Mouse (Mus musculus) midbrain, embryonic 16.5 days (tissue): ENCODE data around the gene Immp2l. TPM values are rescaled to one million over a fixed set of nuclear protein-coding genes. Genes with fewer than 3 reads are reported as not detected.

ENCODE experiments used
- ATAC-seq: fragments of 200-750 bp; cut with Nextera tagmentation; 2 replicates; pipeline ENCODE4 v1.8.0; 2017; ENCODE audit warnings: moderate TSS enrichment
- H3K27ac ChIP-seq: fragments of 300-500 bp; sonication (generic); 2 replicates; pipeline ENCODE4 v1.5.1; 2014; ENCODE audit warnings: mild to moderate bottlenecking, low read length, mixed read lengths
- H3K27me3 ChIP-seq: fragments of 300-500 bp; sonication (generic); 2 replicates; pipeline ENCODE4 v1.6.1; 2014; ENCODE audit warnings: low read depth, low read length, mixed read lengths; ENCODE audit not compliant: control insufficient read depth, insufficient read depth
- H3K36me3 ChIP-seq: fragments of 300-500 bp; sonication (generic); 2 replicates; pipeline ENCODE4 v1.6.1; 2014; ENCODE audit warnings: mild to moderate bottlenecking, low read length, moderate library complexity, mixed read lengths; ENCODE audit not compliant: control insufficient read depth, insufficient read depth
- H3K4me1 ChIP-seq: fragments of 300-500 bp; sonication (generic); 2 replicates; pipeline ENCODE4 v1.6.1; 2014; ENCODE audit warnings: mild to moderate bottlenecking, low read length, mixed read lengths; ENCODE audit not compliant: control insufficient read depth, insufficient read depth
- H3K4me2 ChIP-seq: fragments of 300-500 bp; sonication (generic); 2 replicates; pipeline ENCODE4 v1.6.1; 2014; ENCODE audit warnings: mild to moderate bottlenecking, low read length, mixed read lengths
- H3K4me3 ChIP-seq: fragments of 300-500 bp; sonication (generic); 2 replicates; pipeline ENCODE4 v1.5.1; 2014; ENCODE audit warnings: low read depth, mild to moderate bottlenecking, low read length, moderate library complexity, mixed read lengths
- H3K9ac ChIP-seq: fragments of 300-500 bp; sonication (generic); 2 replicates; pipeline ENCODE4 v1.6.1; 2014; ENCODE audit warnings: low read depth, low read length, mixed read lengths
- H3K9me3 ChIP-seq: fragments of 300-500 bp; sonication (generic); replicated peaks from 2 replicates; pipeline ENCODE4 v1.6.1; 2014; ENCODE audit warnings: mild to moderate bottlenecking, low read length, mixed read lengths; ENCODE audit not compliant: control insufficient read depth, poor library complexity, severe bottlenecking
- WGBS: fragments of 180-500 bp; shearing (Covaris S2); extraction: QIAGEN DNeasy Blood & Tissue Kit; methylation state at CpG from one replicate; pipeline ENCODE4 v1.1.7; 2014; 5-methylcytosine and 5-hydroxymethylcytosine counted together
- polyA plus RNA-seq: library from polyadenylated mRNA; unstranded; fragments of >200 nt; fragmentation: Nextera tagmentation; extraction: Ambion mirVana; gene quantifications from 2 replicates; pipeline ENCODE4 v1.2.1, GENCODE M21; 2015

Immp2l gene
- polyA plus RNA-seq, 1 experiment from 2014 or later = 6.6 TPM

DNA sequence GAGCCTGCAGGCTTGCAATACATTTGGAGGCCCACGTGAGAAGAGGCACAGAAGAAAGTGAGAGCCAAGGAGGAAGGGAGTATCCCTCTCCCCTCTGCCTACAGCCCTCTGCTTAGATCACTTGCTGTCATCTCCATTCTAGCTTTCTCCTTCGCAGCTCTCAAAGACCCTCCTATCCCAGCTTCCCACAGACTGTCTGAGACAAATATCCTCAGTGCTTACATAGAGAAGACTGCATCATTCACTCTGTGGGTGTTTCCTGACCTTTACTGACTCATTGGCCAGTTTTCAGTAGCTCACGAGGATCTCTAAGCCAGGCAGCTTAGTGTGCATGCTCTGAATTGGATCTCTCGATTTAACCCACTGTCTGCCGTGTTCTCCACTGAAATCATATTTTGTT is 495.0 kb downstream of the Immp2l start:
- H3K36me3 ChIP-seq = no peaks in the 10 kb centered on the region
- ATAC-seq = no peak
- H3K27ac ChIP-seq = no peak overlapping the region
- H3K27me3 ChIP-seq = no peaks in the 10 kb centered on the region
- 57% methylated on average over 5 of the region's 5 CpGs for WGBS
- H3K4me3 ChIP-seq = no peak overlapping the region
- no peaks in the 10 kb centered on the region for H3K9me3 ChIP-seq
- H3K4me1 ChIP-seq = no peaks in the 10 kb centered on the region
- no peak overlapping the region for H3K9ac ChIP-seq
- no peak overlapping the region for H3K4me2 ChIP-seq

DNA sequence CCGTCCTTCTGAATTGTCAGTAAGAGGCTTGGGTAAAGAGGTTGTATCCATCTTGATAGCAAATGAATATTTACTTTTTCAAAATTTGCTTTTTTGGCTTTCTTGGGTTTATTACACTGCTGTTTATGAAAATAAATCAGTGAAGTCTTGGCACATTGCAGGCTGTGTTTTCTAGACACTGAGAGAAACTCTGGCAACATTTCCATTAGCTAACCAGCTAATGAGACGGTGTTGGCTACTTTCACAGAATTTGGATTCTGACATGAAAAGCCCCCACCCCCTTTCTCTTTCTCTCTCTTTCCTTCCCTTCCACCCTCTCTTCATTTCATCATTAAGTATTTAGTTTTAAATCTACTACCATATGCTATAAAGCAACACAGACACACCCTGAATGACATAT is 496.4 kb downstream of the Immp2l start:
- H3K4me1 ChIP-seq = no peaks in the 10 kb centered on the region
- ATAC-seq = no peak
- H3K9ac ChIP-seq = no peak overlapping the region
- no peak overlapping the region for H3K27ac ChIP-seq
- no peak overlapping the region for H3K4me3 ChIP-seq
- H3K9me3 ChIP-seq = no peaks in the 10 kb centered on the region
- no peaks in the 10 kb centered on the region for H3K36me3 ChIP-seq
- H3K27me3 ChIP-seq = no peaks in the 10 kb centered on the region
- WGBS = 80% methylated on average over 2 of the region's 2 CpGs
- H3K4me2 ChIP-seq = no peak overlapping the region

DNA sequence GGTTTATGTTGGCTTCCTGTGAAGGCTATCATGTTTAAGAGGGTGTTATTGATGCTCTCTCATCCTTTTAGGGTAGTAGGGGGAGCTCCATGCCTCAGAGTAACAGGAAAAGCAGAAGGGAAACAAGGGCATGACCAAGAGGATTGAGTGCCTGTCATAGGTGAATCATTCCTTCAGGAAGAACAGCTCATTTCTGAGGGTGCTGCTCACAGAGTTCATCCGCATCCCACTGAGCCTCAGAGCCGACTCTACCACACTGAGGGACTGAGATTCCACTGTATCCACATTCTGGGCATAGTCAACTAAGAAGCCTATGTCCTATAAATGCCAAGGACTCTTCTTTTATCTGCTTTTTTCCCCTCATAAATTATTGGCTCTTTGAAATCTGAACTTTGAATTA is 497.8 kb downstream of the Immp2l start:
- Histone ChIP-seq H3K4me3 (no peak overlapping the region), H3K9ac (no peak overlapping the region), H3K4me2 (no peak overlapping the region), H3K27me3 (no peaks in the 10 kb centered on the region), H3K9me3 (no peaks in the 10 kb centered on the region), H3K36me3 (no peaks in the 10 kb centered on the region), H3K4me1 (no peaks in the 10 kb centered on the region), H3K27ac (no peak overlapping the region)
- no peak for ATAC-seq
- 92% methylated on average over 2 of the region's 2 CpGs for WGBS

DNA sequence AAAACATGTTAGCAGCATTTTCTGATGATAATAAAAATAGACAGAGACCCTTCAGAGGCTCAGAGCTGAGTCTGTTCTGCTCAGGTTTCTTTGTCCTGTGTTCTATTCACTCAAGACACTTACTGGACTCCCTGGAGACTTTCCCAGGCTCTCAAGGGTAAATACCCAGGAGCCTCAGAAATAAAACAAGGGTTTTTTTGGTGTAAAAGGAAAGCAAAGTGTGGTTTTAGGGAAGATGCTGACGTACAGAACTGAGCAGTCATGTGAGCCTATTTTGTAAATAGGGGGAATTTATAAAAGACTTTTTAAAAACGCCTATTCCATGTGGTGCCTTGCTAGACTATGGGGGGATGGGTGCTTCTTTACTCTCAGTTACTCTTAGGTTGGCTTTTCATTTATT is 502.8 kb downstream of the Immp2l start:
- H3K4me2 ChIP-seq = no peak overlapping the region
- no peaks in the 10 kb centered on the region for H3K27me3 ChIP-seq
- H3K4me3 ChIP-seq = no peak overlapping the region
- H3K9ac ChIP-seq = no peak overlapping the region
- no peaks in the 10 kb centered on the region for H3K36me3 ChIP-seq
- 20% methylated on average over 2 of the region's 2 CpGs for WGBS
- no peak for ATAC-seq
- H3K27ac ChIP-seq = no peak overlapping the region
- no peaks in the 10 kb centered on the region for H3K9me3 ChIP-seq
- H3K4me1 ChIP-seq = no peaks in the 10 kb centered on the region

DNA sequence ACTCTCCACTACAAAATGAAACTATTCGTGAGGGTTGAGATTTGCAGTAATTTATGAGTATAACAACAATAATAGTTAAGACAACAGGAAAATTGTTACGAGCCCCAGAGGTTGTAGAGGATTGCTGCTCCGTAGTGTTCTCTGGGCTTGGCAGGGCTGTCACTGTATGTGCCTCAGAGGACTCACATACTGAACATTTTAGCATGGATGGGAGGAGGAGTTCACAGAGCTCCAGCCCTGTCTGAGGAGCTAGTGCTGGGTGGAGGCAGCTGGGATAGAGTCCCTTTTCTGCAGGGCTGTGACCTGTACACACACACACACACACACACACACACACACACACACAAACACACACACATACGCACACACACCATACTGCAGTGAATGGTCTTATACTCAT is 504.5 kb downstream of the Immp2l start:
- H3K4me2 ChIP-seq = no peak overlapping the region
- H3K27me3 ChIP-seq = no peaks in the 10 kb centered on the region
- 91% methylated on average over 4 of the region's 4 CpGs for WGBS
- no peaks in the 10 kb centered on the region for H3K4me1 ChIP-seq
- no peak overlapping the region for H3K9ac ChIP-seq
- no peaks in the 10 kb centered on the region for H3K9me3 ChIP-seq
- H3K27ac ChIP-seq = no peak overlapping the region
- no peaks in the 10 kb centered on the region for H3K36me3 ChIP-seq
- ATAC-seq = no peak
- H3K4me3 ChIP-seq = no peak overlapping the region

DNA sequence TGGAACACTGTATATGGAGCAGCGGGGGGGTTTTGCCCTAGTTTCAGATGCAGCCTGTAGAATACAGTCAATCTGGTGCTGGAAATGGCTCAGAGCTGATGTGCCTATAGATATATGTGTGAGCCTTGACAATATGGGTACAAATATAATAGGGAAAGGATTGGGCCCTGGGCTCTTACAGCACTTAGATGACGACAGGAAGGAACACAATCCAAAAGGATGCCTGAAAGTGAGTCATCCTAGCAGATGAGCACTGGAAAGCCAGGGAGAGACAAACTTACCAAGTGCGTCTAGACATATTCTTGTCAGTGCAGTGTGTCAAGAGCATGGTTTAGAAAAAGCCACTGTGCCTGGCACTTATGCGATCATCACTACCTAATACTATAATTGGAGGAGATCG is 516.1 kb downstream of the Immp2l start:
- Histone ChIP-seq H3K9ac (no peak overlapping the region), H3K9me3 (no peaks in the 10 kb centered on the region), H3K4me2 (no peak overlapping the region), H3K36me3 (no peaks in the 10 kb centered on the region), H3K4me1 (no peaks in the 10 kb centered on the region), H3K27ac (no peak overlapping the region), H3K27me3 (no peaks in the 10 kb centered on the region), H3K4me3 (no peak overlapping the region)
- WGBS = 85% methylated on average over 5 of the region's 5 CpGs
- ATAC-seq = no peak

DNA sequence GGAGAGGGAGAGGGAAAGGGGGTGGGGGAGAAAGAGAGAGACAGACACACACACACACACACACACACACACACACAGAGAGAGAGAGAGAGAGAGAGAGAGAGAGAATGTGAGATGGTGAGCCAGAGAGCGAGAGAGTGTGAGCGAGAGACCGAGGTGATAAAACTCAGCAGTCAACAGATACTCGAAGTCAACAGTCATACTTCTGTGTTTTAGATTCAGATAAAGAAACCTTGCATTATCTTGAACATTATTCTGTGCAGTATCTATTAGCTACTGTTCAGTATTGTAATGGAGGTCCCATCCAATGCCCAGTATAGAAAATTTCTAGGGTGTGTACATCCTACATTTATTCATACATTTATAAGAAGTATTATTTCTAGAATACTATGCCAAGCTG is 527.7 kb downstream of the Immp2l start:
- H3K9me3 ChIP-seq = no peaks in the 10 kb centered on the region
- no peaks in the 10 kb centered on the region for H3K27me3 ChIP-seq
- H3K4me2 ChIP-seq = no peak overlapping the region
- no peak for ATAC-seq
- H3K4me3 ChIP-seq = no peak overlapping the region
- no peak overlapping the region for H3K27ac ChIP-seq
- H3K36me3 ChIP-seq = no peaks in the 10 kb centered on the region
- WGBS = 93% methylated on average over 4 of the region's 4 CpGs
- H3K9ac ChIP-seq = no peak overlapping the region
- H3K4me1 ChIP-seq = no peaks in the 10 kb centered on the region

DNA sequence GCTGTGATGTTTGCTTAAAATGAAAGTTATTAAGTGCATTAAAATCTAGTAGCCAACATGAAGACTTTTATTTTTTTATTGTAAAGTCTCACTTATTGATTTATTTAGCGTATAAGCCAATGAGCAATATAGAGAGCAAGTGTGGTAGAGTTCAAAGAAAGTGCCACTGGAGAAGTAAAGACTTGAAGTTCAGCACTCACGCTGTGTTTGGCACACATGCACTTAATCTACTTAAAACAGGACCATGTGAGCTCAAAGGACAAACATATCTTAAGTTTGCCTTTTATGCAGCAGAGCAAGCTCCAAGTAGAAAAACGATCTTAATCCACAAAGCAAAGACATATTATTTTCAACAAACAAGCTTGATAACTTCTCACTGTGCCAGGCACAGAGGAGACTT is 533.9 kb downstream of the Immp2l start:
- no peak overlapping the region for H3K4me2 ChIP-seq
- ATAC-seq = no peak
- H3K9ac ChIP-seq = no peak overlapping the region
- H3K9me3 ChIP-seq = no peaks in the 10 kb centered on the region
- H3K36me3 ChIP-seq = no peaks in the 10 kb centered on the region
- 0 out of 2 replicates have a peak, but pooled peaks cover 4% of the 10 kb centered on the region for H3K4me1 ChIP-seq
- no peaks in the 10 kb centered on the region for H3K27me3 ChIP-seq
- WGBS = 46% methylated on average over 3 of the region's 3 CpGs
- H3K27ac ChIP-seq = no peak overlapping the region
- no peak overlapping the region for H3K4me3 ChIP-seq

DNA sequence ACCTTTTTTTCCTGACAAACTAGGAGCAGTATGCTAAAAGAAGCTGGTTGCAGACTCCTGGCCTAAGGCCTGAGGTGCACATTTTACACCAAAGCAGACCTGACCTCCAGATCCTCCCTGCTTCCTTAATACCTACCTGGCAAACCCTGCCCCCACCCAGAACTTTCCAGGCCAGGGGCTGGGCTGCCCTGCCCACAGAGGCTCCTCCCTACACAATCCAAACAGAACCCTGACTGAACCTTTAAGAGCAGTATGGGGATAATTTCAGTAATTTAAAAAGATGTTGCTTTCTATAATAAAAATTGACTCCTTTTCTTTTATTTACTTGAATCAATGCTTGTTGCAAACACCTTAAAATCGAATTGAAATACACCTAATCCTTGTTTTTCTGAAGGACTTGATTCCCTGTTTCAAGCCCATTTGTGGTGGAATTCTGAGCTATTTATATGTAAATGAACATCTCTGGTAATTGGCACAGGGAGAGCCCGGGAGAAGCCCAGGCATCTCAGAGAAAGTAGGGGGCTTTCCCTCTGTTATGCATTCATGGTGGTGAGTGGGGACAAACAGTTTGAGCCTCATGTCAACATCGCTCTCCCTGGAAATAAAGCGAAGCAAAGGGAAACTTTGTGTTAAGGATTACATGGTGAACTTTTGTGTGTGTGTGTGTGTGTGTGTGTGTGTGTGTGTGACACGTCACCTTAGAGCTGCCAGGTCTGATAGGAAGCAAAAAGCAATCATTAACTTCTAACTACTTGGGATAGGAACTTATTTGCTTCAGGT is 535.3 kb downstream of the Immp2l start:
- no peaks in the 10 kb centered on the region for H3K36me3 ChIP-seq
- H3K4me2 ChIP-seq = no peak overlapping the region
- H3K9ac ChIP-seq = no peak overlapping the region
- ATAC-seq = 0 out of 2 replicates have a peak, but pooled peaks have one; percentile 51
- H3K27me3 ChIP-seq = no peaks in the 10 kb centered on the region
- no peaks in the 10 kb centered on the region for H3K9me3 ChIP-seq
- H3K27ac ChIP-seq = no peak overlapping the region
- 0 out of 2 replicates have a peak, but pooled peaks cover 4% of the 10 kb centered on the region for H3K4me1 ChIP-seq
- 12% methylated on average over 5 of the region's 5 CpGs for WGBS
- H3K4me3 ChIP-seq = no peak overlapping the region
